Mouse (Mus musculus) MEL-GATA-1-ER (cell line): ENCODE results near the gene Selenoh.
A peak's percentile ranks its signal among the peaks of the same experiment; 100 is the strongest.
"Not testable (repeated sequence)": the region's sequence is repeated elsewhere in the genome, so short reads cannot be mapped to it uniquely, and the experiment has no call there.

Experiments used
- DNase-seq: peaks from one replicate; pipeline ENCODE4 v3.0.0-alpha.2; 2012; ENCODE audit warnings: low read depth; ENCODE audit errors: extremely low read depth

Gene Selenoh

GRCm38 (mm10) chr2:84671535-84671934, 965 bp upstream of the Selenoh start:
- DNase-seq = not testable (repeated sequence)

- DNase-seq = no peak
These were observed 572 bp downstream of the Selenoh start for GRCm38 (mm10) chr2:84669828-84670568.

GRCm38 (mm10) chr2:84666081-84666480, 4.5 kb downstream of the Selenoh start:
- DNase-seq = no peak

- DNase-seq = peak; percentile 75
These were observed 7.7 kb downstream of the Selenoh start for GRCm38 (mm10) chr2:84662866-84663265.

GRCm38 (mm10) chr2:84660253-84660652, 10.3 kb downstream of the Selenoh start:
- peak; percentile 60 for DNase-seq

- no peak for DNase-seq
These were observed 11.8 kb downstream of the Selenoh start, which contains the start of gene Btbd18 for GRCm38 (mm10) chr2:84658806-84659205. Gene Btbd18, plus strand, starts transcription at chr2:84659079.

- DNase-seq = no peak
These were observed 14.7 kb downstream of the Selenoh start for GRCm38 (mm10) chr2:84655864-84656263.

GRCm38 (mm10) chr2:84653354-84653753, 17.2 kb downstream of the Selenoh start:
- DNase-seq = no peak

- DNase-seq = peak; percentile 88
These were observed 19.9 kb downstream of the Selenoh start, which contains the start of gene Ctnnd1 for GRCm38 (mm10) chr2:84650464-84651195. Gene Ctnnd1, minus strand, starts transcription at chr2:84650765.

GRCm38 (mm10) chr2:84649674-84650073, 20.9 kb downstream of the Selenoh start:
- no peak for DNase-seq

- no peak for DNase-seq
These were observed 22.2 kb downstream of the Selenoh start for GRCm38 (mm10) chr2:84648369-84648768.

- DNase-seq = no peak
These were observed 23.5 kb downstream of the Selenoh start for GRCm38 (mm10) chr2:84647051-84647568.

- DNase-seq = no peak
These were observed 24.4 kb downstream of the Selenoh start for GRCm38 (mm10) chr2:84646138-84646537.

GRCm38 (mm10) chr2:84640833-84641232, 29.7 kb downstream of the Selenoh start:
- no peak for DNase-seq

- no peak for DNase-seq
These were observed 31.9 kb downstream of the Selenoh start for GRCm38 (mm10) chr2:84638428-84639220.

GRCm38 (mm10) chr2:84637452-84638165, 33.0 kb downstream of the Selenoh start:
- DNase-seq = no peak

- no peak for DNase-seq
These were observed 34.3 kb downstream of the Selenoh start for GRCm38 (mm10) chr2:84636231-84636741.

GRCm38 (mm10) chr2:84635611-84636010, 35.0 kb downstream of the Selenoh start:
- DNase-seq = no peak

GRCm38 (mm10) chr2:84634934-84635482, 35.6 kb downstream of the Selenoh start:
- DNase-seq = no peak

- DNase-seq = no peak
These were observed 36.6 kb downstream of the Selenoh start for GRCm38 (mm10) chr2:84634006-84634405.
